Mouse (Mus musculus): ENCODE data around the gene Prkn. TPM values are rescaled to one million over a fixed set of nuclear protein-coding genes. Genes with fewer than 3 reads are reported as not detected.

The Prkn gene
- polyA plus RNA-seq, 1 experiment from 2014 or later: 3.0 TPM

DNA sequence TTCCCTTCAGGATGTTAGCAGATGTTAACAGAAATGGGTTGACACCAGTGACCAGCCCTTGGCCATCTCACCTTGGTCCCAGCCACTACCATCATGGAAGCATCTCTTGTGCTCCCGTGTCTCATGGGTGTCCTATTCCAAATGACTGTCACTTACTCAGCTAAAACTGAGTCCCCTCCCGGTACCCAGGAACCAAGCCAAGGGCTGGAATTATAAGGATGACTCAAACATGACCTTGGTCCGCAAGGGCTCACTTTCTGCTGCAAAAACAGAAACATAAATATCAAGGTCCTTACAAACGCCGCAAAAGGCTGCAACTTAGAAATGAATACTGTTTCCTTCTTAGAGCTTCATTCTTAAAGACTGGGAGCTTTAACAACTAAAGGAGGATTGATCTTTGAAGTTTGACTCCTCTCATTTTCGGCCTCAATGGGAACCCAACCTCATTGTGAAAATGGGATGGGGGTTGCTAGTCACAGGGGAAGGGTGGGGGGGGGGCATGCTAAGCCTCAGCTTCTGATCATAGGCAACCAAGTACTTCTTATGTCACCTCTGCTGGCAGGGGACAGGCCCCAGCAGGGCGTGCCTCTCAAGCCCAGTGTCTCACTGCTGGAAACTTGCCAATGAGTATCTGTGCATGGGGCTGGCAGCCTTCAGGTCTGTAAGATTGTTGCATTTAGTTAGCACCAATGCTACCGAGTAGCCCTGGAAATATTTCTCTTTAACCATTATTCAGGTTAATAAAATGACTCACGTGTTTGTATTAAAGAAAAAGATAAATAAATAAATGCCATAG, 1208.7 kb downstream of the Prkn start:
- H3K4me1 ChIP-seq (ENCODE audit: control insufficient read depth, insufficient read depth, low read length): no peaks in the 10 kb centered on the region

DNA sequence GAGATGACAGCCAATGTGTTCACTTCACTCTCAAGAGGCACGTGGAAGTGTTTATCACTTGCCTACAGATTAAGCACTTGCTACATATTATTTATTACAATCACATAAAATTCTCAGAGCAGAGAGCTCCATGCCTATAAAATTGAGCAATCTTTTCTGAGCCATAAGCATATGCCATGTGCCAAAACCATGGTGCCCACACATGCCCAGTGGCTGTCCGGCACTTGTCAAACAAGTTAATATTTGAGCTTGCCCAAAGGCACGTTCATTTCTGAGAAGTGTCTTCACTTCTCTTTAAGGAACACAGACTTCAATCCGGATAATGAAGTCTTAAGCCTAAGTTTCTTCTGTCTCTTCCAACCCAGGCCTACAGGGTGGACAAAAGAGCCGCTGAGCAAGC, 1210.1 kb downstream of the Prkn start:
- no peaks in the 10 kb centered on the region for H3K36me3 ChIP-seq (ENCODE audit: control insufficient read depth, insufficient read depth, low read length)
- H3K4me2 ChIP-seq (replicated peaks; ENCODE audit: low read depth, low read length): no peak overlapping the region
- no peak overlapping the region for H3K27ac ChIP-seq (ENCODE audit: low read length)
- WGBS: 79% methylated on average over 5 of the region's 5 CpGs
- H3K4me1 ChIP-seq (ENCODE audit: control insufficient read depth, insufficient read depth, low read length): no peaks in the 10 kb centered on the region
- no peak overlapping the region for H3K9ac ChIP-seq (replicated peaks; ENCODE audit: low read depth, low read length)
- no peak for ATAC-seq (ENCODE audit: insufficient number of reproducible peaks, insufficient read depth, low FRiP score, low read depth)
- no peak overlapping the region for H3K4me3 ChIP-seq (ENCODE audit: low read depth, low read length)
- H3K9me3 ChIP-seq (ENCODE audit: control insufficient read depth, low read depth, low read length): no peaks in the 10 kb centered on the region
- no peaks in the 10 kb centered on the region for H3K27me3 ChIP-seq (ENCODE audit: control insufficient read depth, insufficient read depth, low read length)

More for the DNA sequence above, 1208.7 kb downstream of the Prkn start:
- ATAC-seq (ENCODE audit: insufficient number of reproducible peaks, insufficient read depth, low FRiP score, low read depth): no peak
- Histone ChIP-seq H3K36me3 (ENCODE audit: control insufficient read depth, insufficient read depth, low read length) (no peaks in the 10 kb centered on the region), H3K27ac (ENCODE audit: low read length) (no peak overlapping the region), H3K4me2 (replicated peaks; ENCODE audit: low read depth, low read length) (no peak overlapping the region), H3K9me3 (ENCODE audit: control insufficient read depth, low read depth, low read length) (no peaks in the 10 kb centered on the region), H3K27me3 (ENCODE audit: control insufficient read depth, insufficient read depth, low read length) (no peaks in the 10 kb centered on the region), H3K9ac (replicated peaks; ENCODE audit: low read depth, low read length) (no peak overlapping the region), H3K4me3 (ENCODE audit: low read depth, low read length) (no peak overlapping the region)
- WGBS: 67% methylated on average over 9 of the region's 9 CpGs

DNA sequence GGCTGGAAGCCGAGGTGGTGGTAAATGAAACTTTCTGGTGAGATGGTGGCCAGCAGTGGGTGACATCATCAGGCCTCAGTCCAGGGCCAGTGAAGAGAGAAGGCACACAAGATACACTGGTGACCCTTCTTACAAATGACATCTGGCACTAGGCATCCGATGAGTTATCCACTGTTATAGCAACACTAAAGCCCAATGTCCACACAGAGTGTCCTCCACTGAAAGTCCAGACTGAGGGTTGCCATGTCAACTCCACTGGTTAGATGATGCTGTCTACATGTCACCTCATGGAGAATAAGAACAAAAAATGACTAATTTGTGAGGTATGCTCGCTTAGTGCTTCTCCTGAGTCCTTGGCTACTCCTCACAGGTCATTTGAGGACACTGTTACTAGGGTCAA, 1210.8 kb downstream of the Prkn start:
- no peaks in the 10 kb centered on the region for H3K27me3 ChIP-seq (ENCODE audit: control insufficient read depth, insufficient read depth, low read length)
- WGBS: 84% methylated on average over 3 of the region's 3 CpGs
- H3K4me1 ChIP-seq (ENCODE audit: control insufficient read depth, insufficient read depth, low read length): no peaks in the 10 kb centered on the region
- H3K9ac ChIP-seq (replicated peaks; ENCODE audit: low read depth, low read length): no peak overlapping the region
- no peaks in the 10 kb centered on the region for H3K9me3 ChIP-seq (ENCODE audit: control insufficient read depth, low read depth, low read length)
- H3K27ac ChIP-seq (ENCODE audit: low read length): no peak overlapping the region
- no peak for ATAC-seq (ENCODE audit: insufficient number of reproducible peaks, insufficient read depth, low FRiP score, low read depth)
- no peak overlapping the region for H3K4me3 ChIP-seq (ENCODE audit: low read depth, low read length)
- H3K4me2 ChIP-seq (replicated peaks; ENCODE audit: low read depth, low read length): no peak overlapping the region
- H3K36me3 ChIP-seq (ENCODE audit: control insufficient read depth, insufficient read depth, low read length): no peaks in the 10 kb centered on the region

DNA sequence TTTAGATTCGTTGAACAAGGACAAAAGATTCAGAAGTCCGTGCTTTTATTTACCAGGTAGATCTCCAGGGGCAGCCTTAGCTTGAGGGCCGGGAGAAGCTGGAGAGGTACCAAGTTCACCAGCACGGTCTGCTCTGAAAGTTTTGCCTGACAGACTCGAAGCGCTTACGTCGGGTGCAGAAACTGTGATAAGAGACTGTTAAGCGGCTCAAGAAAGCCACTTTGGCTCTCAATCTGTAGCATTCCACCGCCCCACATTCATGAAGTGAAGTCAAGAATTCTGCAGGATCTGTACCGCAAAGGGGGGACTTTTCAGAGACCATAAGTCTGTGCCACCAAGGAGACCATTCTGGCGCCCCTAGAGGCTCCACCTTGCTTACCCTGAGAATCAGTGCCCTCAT, 1212.5 kb downstream of the Prkn start:
- 85% methylated on average over 12 of the region's 12 CpGs for WGBS
- no peaks in the 10 kb centered on the region for H3K36me3 ChIP-seq (ENCODE audit: control insufficient read depth, insufficient read depth, low read length)
- no peaks in the 10 kb centered on the region for H3K9me3 ChIP-seq (ENCODE audit: control insufficient read depth, low read depth, low read length)
- no peak overlapping the region for H3K9ac ChIP-seq (replicated peaks; ENCODE audit: low read depth, low read length)
- no peak overlapping the region for H3K4me2 ChIP-seq (replicated peaks; ENCODE audit: low read depth, low read length)
- ATAC-seq (ENCODE audit: insufficient number of reproducible peaks, insufficient read depth, low FRiP score, low read depth): no peak
- H3K27me3 ChIP-seq (ENCODE audit: control insufficient read depth, insufficient read depth, low read length): no peaks in the 10 kb centered on the region
- no peak overlapping the region for H3K4me3 ChIP-seq (ENCODE audit: low read depth, low read length)
- no peak overlapping the region for H3K27ac ChIP-seq (ENCODE audit: low read length)
- no peaks in the 10 kb centered on the region for H3K4me1 ChIP-seq (ENCODE audit: control insufficient read depth, insufficient read depth, low read length)

DNA sequence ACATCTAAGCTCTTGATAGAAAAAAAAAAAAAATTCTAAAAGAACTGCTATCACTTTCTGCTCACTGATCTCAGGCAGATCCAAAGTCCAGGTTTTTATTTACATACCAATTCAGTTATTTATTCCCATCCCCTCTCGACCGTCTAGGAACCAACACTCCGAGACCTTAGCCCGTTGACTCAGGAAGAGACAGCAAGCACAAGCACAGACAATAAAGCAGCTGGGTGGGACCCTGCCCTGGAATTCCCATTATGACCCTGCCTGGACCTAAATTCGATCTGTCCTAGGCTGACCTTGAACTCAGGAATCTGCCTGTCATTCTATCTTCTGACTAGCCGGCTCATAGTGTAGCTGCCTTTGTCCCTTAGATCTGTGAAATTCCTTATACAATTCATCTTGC, 1218.9 kb downstream of the Prkn start:
- Histone ChIP-seq H3K36me3 (ENCODE audit: control insufficient read depth, insufficient read depth, low read length) (no peaks in the 10 kb centered on the region), H3K27me3 (ENCODE audit: control insufficient read depth, insufficient read depth, low read length) (no peaks in the 10 kb centered on the region), H3K9ac (replicated peaks; ENCODE audit: low read depth, low read length) (no peak overlapping the region), H3K4me3 (ENCODE audit: low read depth, low read length) (no peak overlapping the region), H3K4me2 (replicated peaks; ENCODE audit: low read depth, low read length) (no peak overlapping the region), H3K4me1 (ENCODE audit: control insufficient read depth, insufficient read depth, low read length) (no peaks in the 10 kb centered on the region), H3K9me3 (ENCODE audit: control insufficient read depth, low read depth, low read length) (no peaks in the 10 kb centered on the region), H3K27ac (ENCODE audit: low read length) (no peak overlapping the region)
- 83% methylated on average over 6 of the region's 6 CpGs for WGBS
- no peak for ATAC-seq (ENCODE audit: insufficient number of reproducible peaks, insufficient read depth, low FRiP score, low read depth)

DNA sequence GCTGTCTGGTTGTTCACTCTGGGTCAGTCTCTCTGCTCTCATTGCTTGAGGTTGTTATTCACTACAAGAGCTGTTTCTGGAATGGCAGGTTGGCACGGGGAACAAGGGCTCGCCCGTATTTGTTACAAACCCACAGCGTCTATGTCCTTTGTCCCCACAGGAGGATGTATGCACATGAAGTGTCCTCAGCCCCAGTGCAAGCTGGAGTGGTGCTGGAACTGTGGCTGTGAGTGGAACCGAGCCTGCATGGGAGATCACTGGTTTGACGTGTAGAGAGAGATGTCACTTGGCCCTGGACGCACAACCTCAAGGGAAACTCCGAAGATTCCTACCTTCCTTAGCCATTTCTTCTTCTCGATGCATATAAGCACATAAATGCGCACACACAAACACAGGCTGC, 1221.2 kb downstream of the Prkn start:
- no peak for ATAC-seq (ENCODE audit: insufficient number of reproducible peaks, insufficient read depth, low FRiP score, low read depth)
- H3K27ac ChIP-seq (ENCODE audit: low read length): no peak overlapping the region
- WGBS: 87% methylated on average over 10 of the region's 10 CpGs
- H3K9me3 ChIP-seq (ENCODE audit: control insufficient read depth, low read depth, low read length): no peaks in the 10 kb centered on the region
- no peaks in the 10 kb centered on the region for H3K4me1 ChIP-seq (ENCODE audit: control insufficient read depth, insufficient read depth, low read length)
- H3K36me3 ChIP-seq (ENCODE audit: control insufficient read depth, insufficient read depth, low read length): no peaks in the 10 kb centered on the region
- no peak overlapping the region for H3K9ac ChIP-seq (replicated peaks; ENCODE audit: low read depth, low read length)
- no peak overlapping the region for H3K4me3 ChIP-seq (ENCODE audit: low read depth, low read length)
- H3K4me2 ChIP-seq (replicated peaks; ENCODE audit: low read depth, low read length): no peak overlapping the region
- H3K27me3 ChIP-seq (ENCODE audit: control insufficient read depth, insufficient read depth, low read length): no peaks in the 10 kb centered on the region

DNA sequence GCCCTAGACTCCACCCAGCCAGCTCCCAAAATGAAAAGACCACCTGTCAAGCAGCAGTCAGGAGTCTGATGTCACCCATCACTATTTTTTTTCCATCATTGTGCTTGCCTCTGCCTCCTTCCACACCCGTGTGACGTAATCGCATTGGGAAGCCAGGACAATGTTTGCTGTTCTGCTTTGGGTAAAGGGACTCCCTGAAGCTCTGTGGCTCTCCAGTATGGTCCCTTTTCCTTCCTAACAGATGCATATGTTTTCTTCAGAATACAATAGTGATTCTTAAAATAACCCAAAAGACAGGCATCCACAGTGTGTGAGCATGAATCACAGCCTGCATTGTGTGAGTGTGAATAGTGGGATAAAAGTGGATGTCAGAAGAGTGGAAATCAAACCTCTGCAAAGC, 1222.7 kb downstream of the Prkn start:
- H3K9me3 ChIP-seq (ENCODE audit: control insufficient read depth, low read depth, low read length): no peaks in the 10 kb centered on the region
- H3K9ac ChIP-seq (replicated peaks; ENCODE audit: low read depth, low read length): no peak overlapping the region
- no peaks in the 10 kb centered on the region for H3K27me3 ChIP-seq (ENCODE audit: control insufficient read depth, insufficient read depth, low read length)
- H3K4me3 ChIP-seq (ENCODE audit: low read depth, low read length): no peak overlapping the region
- no peak overlapping the region for H3K27ac ChIP-seq (ENCODE audit: low read length)
- WGBS: 59% methylated on average over 3 of the region's 3 CpGs
- no peaks in the 10 kb centered on the region for H3K4me1 ChIP-seq (ENCODE audit: control insufficient read depth, insufficient read depth, low read length)
- no peak for ATAC-seq (ENCODE audit: insufficient number of reproducible peaks, insufficient read depth, low FRiP score, low read depth)
- no peaks in the 10 kb centered on the region for H3K36me3 ChIP-seq (ENCODE audit: control insufficient read depth, insufficient read depth, low read length)
- H3K4me2 ChIP-seq (replicated peaks; ENCODE audit: low read depth, low read length): no peak overlapping the region

DNA sequence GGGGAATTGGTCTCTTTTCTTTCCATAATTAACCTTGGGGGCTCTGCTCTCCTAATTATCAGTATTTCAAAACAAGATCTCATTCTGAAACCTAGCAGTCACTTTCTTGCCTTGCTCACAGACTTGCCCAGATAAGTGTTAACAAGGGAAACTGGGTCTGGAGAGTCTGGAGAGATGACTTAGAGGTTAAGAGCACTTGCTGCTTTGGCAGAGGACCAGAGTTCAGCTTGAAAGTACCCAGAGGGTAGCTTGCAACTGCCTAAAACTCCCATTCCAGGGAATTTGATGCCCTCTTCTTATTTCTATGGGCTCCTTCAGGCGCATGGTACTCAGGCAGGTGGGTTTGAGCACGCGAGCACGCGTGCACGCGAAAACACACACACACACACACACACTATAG, 1223.3 kb downstream of the Prkn start:
- no peaks in the 10 kb centered on the region for H3K9me3 ChIP-seq (ENCODE audit: control insufficient read depth, low read depth, low read length)
- WGBS: 94% methylated on average over 7 of the region's 7 CpGs
- no peaks in the 10 kb centered on the region for H3K27me3 ChIP-seq (ENCODE audit: control insufficient read depth, insufficient read depth, low read length)

DNA sequence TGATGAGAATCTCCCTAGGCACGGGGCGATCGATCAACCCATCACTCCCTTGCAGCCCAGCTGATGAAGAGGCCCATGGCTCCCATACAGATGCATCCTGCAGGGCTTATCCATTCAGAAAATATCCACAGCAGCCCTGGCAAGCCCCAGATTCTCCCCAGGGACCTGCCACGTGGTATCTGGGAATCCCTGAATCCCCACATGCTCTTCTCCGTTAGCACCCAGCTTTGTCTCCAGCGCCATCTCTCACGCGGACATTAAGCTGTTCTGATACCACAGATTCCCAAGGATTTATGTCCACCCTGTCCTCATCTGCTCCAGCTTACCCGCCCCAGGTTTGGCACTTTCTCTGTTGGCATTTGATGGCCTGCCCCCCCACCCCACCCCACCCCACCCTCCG, 1225.9 kb downstream of the Prkn start:
- Histone ChIP-seq H3K4me2 (replicated peaks; ENCODE audit: low read depth, low read length) (no peak overlapping the region), H3K36me3 (ENCODE audit: control insufficient read depth, insufficient read depth, low read length) (no peaks in the 10 kb centered on the region), H3K9me3 (ENCODE audit: control insufficient read depth, low read depth, low read length) (no peaks in the 10 kb centered on the region), H3K27me3 (ENCODE audit: control insufficient read depth, insufficient read depth, low read length) (no peaks in the 10 kb centered on the region), H3K9ac (replicated peaks; ENCODE audit: low read depth, low read length) (no peak overlapping the region), H3K4me1 (ENCODE audit: control insufficient read depth, insufficient read depth, low read length) (no peaks in the 10 kb centered on the region), H3K4me3 (ENCODE audit: low read depth, low read length) (no peak overlapping the region), H3K27ac (ENCODE audit: low read length) (no peak overlapping the region)
- 76% methylated on average over 10 of the region's 10 CpGs for WGBS
- ATAC-seq (ENCODE audit: insufficient number of reproducible peaks, insufficient read depth, low FRiP score, low read depth): no peak

More for the DNA sequence above, 1223.3 kb downstream of the Prkn start:
- H3K4me1 ChIP-seq (ENCODE audit: control insufficient read depth, insufficient read depth, low read length): no peaks in the 10 kb centered on the region
- ATAC-seq (ENCODE audit: insufficient number of reproducible peaks, insufficient read depth, low FRiP score, low read depth): no peak
- no peak overlapping the region for H3K4me2 ChIP-seq (replicated peaks; ENCODE audit: low read depth, low read length)
- H3K9ac ChIP-seq (replicated peaks; ENCODE audit: low read depth, low read length): no peak overlapping the region
- no peaks in the 10 kb centered on the region for H3K36me3 ChIP-seq (ENCODE audit: control insufficient read depth, insufficient read depth, low read length)
- no peak overlapping the region for H3K4me3 ChIP-seq (ENCODE audit: low read depth, low read length)
- no peak overlapping the region for H3K27ac ChIP-seq (ENCODE audit: low read length)

All from stomach, embryonic 14.5 days (tissue).